Mouse (Mus musculus) heart, adult 2 months (tissue): ENCODE results near the gene Lingo1.

Experiments used
- CTCF ChIP-seq: fragments of 200-600 bp; IDR thresholded peaks from 2 replicates; pipeline ENCODE4 v1.8.1; 2022; ENCODE audit warnings: antibody characterized with exemption, mild to moderate bottlenecking, moderate library complexity
- EP300 ChIP-seq: fragments of 200-500 bp; IDR thresholded peaks from 2 replicates; pipeline ENCODE4 v1.6.1; 2011; ENCODE audit warnings: low read depth, low read length, control low read depth; ENCODE audit not compliant: insufficient read depth

DNA sequence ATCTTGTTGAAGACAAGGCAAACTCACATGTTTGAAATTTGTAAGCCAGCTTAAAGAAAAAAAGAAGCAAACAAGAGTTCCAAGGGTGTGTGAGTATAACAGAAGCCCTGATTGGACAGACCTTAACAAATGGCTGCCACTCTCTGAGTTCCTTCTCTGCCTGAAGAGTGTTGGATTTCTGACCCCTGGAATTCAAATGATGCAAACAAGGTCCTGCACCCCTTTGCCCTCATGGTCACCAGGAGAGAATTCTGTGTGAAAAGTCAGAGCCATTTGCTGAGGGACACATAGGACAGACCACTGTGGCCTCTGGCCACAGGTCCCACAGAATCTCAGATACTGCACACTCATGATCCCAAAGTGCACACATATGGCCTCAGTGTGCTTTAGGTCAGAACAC, 45.6 kb upstream of the Lingo1 start:
- no peak for TF ChIP-seq EP300
- TF ChIP-seq CTCF = no peak
